Mouse (Mus musculus): ENCODE results near the gene Esr1.

GRCm38 (mm10) chr10:4589576-4589975 is 21.8 kb upstream of the Esr1 start:
- TF ChIP-seq CTCF (IDR thresholded peaks at IDR 0.05; ENCODE audit: low read depth, low read length): no peak
- no peak for TF ChIP-seq POLR2A (IDR thresholded peaks at IDR 0.05; ENCODE audit: extremely low read depth, insufficient read depth, low read length)
